Mouse (Mus musculus) bone marrow macrophage, adult 2 months (primary cell): ENCODE data around the gene Kmt2b. TPM values are rescaled to one million over a fixed set of nuclear protein-coding genes. Genes with fewer than 3 reads are reported as not detected.
A peak's percentile ranks its signal among the peaks of the same experiment; 100 is the strongest.

ENCODE experiments used
- H3K27ac ChIP-seq: 2 replicates; pipeline ENCODE4 v1.5.1; 2012; ENCODE audit warnings: low read depth, low read length; ENCODE audit not compliant: insufficient read depth
- H3K4me1 ChIP-seq: 2 replicates; pipeline ENCODE4 v1.6.1; 2012; ENCODE audit warnings: low read length; ENCODE audit not compliant: control insufficient read depth, insufficient read depth
- H3K4me3 ChIP-seq: 2 replicates; pipeline ENCODE4 v1.5.1; 2012; ENCODE audit warnings: mild to moderate bottlenecking, low read length, moderate library complexity; ENCODE audit not compliant: insufficient read depth
- CTCF ChIP-seq: IDR thresholded peaks from 2 replicates; pipeline ENCODE4 v1.5.1; 2012; ENCODE audit warnings: low read depth, mild to moderate bottlenecking, low read length, moderate library complexity
- POLR2A ChIP-seq: IDR thresholded peaks from 2 replicates; pipeline ENCODE4 v1.6.1; 2012; ENCODE audit warnings: mild to moderate bottlenecking, low read depth, low read length, borderline replicate concordance
- polyA plus RNA-seq: library from polyadenylated mRNA; stranded (reverse); fragments of >200 nt; gene quantifications from 2 replicates; pipeline ENCODE4 v1.2.4, GENCODE M21; 2012; ENCODE audit not compliant: missing spikeins, insufficient read depth, insufficient read length

Gene Kmt2b
- polyA plus RNA-seq, 1 experiment, result 38.4 TPM

GRCm38 (mm10) chr7:30557901-30558514 lies 30.5 kb downstream of the Kmt2b start:
- no peak for TF ChIP-seq POLR2A
- Histone ChIP-seq H3K27ac (no peak overlapping the region), H3K4me3 (peak overlapping the region; percentile 86), H3K4me1 (peaks cover 17% of the 10 kb centered on the region)

GRCm38 (mm10) chr7:30556894-30557536 lies 31.5 kb downstream of the Kmt2b start:
- Histone ChIP-seq H3K27ac (no peak overlapping the region), H3K4me3 (no peak overlapping the region), H3K4me1 (peaks cover 17% of the 10 kb centered on the region)
- TF ChIP-seq CTCF, result no peak
- no peak for TF ChIP-seq POLR2A

- Histone ChIP-seq H3K4me1 (peaks cover 11% of the 10 kb centered on the region), H3K27ac (no peak overlapping the region), H3K4me3 (no peak overlapping the region)
- TF ChIP-seq CTCF, result no peak
- TF ChIP-seq POLR2A, result no peak
Observed at GRCm38 (mm10) chr7:30553810-30554584, 34.5 kb downstream of the Kmt2b start.

- TF ChIP-seq CTCF (no peak), POLR2A (no peak)
- peak overlapping the region; percentile 37 for H3K27ac ChIP-seq
- H3K4me1 ChIP-seq, result peaks cover 6% of the 10 kb centered on the region
- peak overlapping the region; percentile 89 for H3K4me3 ChIP-seq
Observed at GRCm38 (mm10) chr7:30553021-30553589, 35.4 kb downstream of the Kmt2b start.

- Histone ChIP-seq H3K4me3 (peak within 1 kb of the TSS; percentile 89), H3K27ac (peak within 1 kb of the TSS; percentile 83), H3K4me1 (peaks cover 5% of the 10 kb centered on the region)
- TF ChIP-seq POLR2A (no peak), CTCF (no peak)
Observed at GRCm38 (mm10) chr7:30552102-30553020, 36.2 kb downstream of the Kmt2b start, which contains the start of the genes Hspb6 and Proser3. TSS of gene Hspb6 (plus strand) at chr7:30552178. TSS of gene Proser3 (minus strand) at chr7:30552299.

- peak overlapping the region; percentile 89 for H3K4me3 ChIP-seq
- H3K27ac ChIP-seq, result peak overlapping the region; percentile 83
- TF ChIP-seq POLR2A (no peak), CTCF (0 out of 2 replicates have a peak, but pooled peaks have one; percentile 10)
- peaks cover 5% of the 10 kb centered on the region for H3K4me1 ChIP-seq
Observed at GRCm38 (mm10) chr7:30551445-30552101, 37.0 kb downstream of the Kmt2b start.

- H3K27ac ChIP-seq, result no peak overlapping the region
- H3K4me3 ChIP-seq, result no peak overlapping the region
- TF ChIP-seq POLR2A (no peak), CTCF (no peak)
- peaks cover 5% of the 10 kb centered on the region for H3K4me1 ChIP-seq
Observed at GRCm38 (mm10) chr7:30550603-30551002, 37.9 kb downstream of the Kmt2b start.

- Histone ChIP-seq H3K4me3 (no peak overlapping the region), H3K27ac (no peak overlapping the region), H3K4me1 (peaks cover 5% of the 10 kb centered on the region)
- no peak for TF ChIP-seq CTCF
- TF ChIP-seq POLR2A, result no peak
Observed at GRCm38 (mm10) chr7:30549880-30550279, 38.6 kb downstream of the Kmt2b start.
